Comparison of ENCODE assay signal across 19 mouse cellular contexts in genomic region chr2:5039350-5040170, GRCm38 (mm10). TPM values are rescaled to one million over a fixed set of nuclear protein-coding genes. Genes with fewer than 3 reads are reported as not detected.
A peak's percentile ranks its signal among the peaks of the same experiment; 100 is the strongest.
DNase-seq lines count a peak whose midpoint lies in the region; ATAC-seq and TF ChIP-seq lines count a peak whose summit lies in the region.
"Had no signal": no experiment of that assay in that cellular context is flagged by ENCODE, and none has a peak within 500 bp of the region (broad histone marks: within the 10 kb centered on the region; RNA-seq: fewer than 3 reads in every experiment).

No protein-coding gene starts in this region.

- peak; percentile 28 for DNase-seq in adrenal gland, adult 2 months
- DNase-seq in adrenal gland, adult 18-20 months (ENCODE audit: low spot score in 2 of 2): no peak
- DNase-seq in liver, embryonic 13.5 days: no peak
- peak; percentile 51 for DNase-seq in MEL (ENCODE audit: low read depth, low spot score)
- no peak for DNase-seq in kidney, postnatal 14 days
- DNase-seq: cerebellum, adult 8-10 months; liver, postnatal 0 days; midbrain, embryonic 14.5 days; right cerebral cortex, postnatal 14 days; thymus, postnatal 14 days had no signal

- ATAC-seq in liver, embryonic 13.5 days (ENCODE audit: low read depth): no peak
- no peak for ATAC-seq in liver, embryonic 12.5 days
- ATAC-seq in stomach, embryonic 14.5 days (ENCODE audit: insufficient number of reproducible peaks, insufficient read depth, low FRiP score, low read depth): peak; percentile 53; the same call in 1 of the 2 replicates
- ATAC-seq: forebrain, embryonic 16.5 days; liver, postnatal 0 days had no signal

- H3K9me3 ChIP-seq in liver, embryonic 13.5 days (replicated peaks): no peaks in the 10 kb centered on the region
- no peaks in the 10 kb centered on the region for H3K9me3 ChIP-seq in liver, embryonic 12.5 days (replicated peaks)
- H3K9me3 ChIP-seq in MEL (replicated peaks; ENCODE audit: insufficient read depth, low read length): no peaks in the 10 kb centered on the region
- H3K9me3 ChIP-seq in stomach, embryonic 14.5 days (ENCODE audit: control insufficient read depth, low read depth, low read length): no peaks in the 10 kb centered on the region
- H3K9me3 ChIP-seq: embryonic facial prominence, embryonic 13.5 days; G1E; heart, embryonic 13.5 days; hindbrain, embryonic 13.5 days; limb, embryonic 15.5 days had no signal

- TF ChIP-seq POLR2A in MEL (IDR thresholded peaks at IDR 0.05; ENCODE audit: control insufficient read depth in 1 of 2, insufficient read depth in 1 of 2, low read depth in 1 of 2, low read length in 2 of 2, poor library complexity in 1 of 2): no peak

- no peaks in the 10 kb centered on the region for H3K79me2 ChIP-seq in MEL (ENCODE audit: control insufficient read depth, insufficient read depth, low read length, poor library complexity)

- TF ChIP-seq EP300 in MEL (IDR thresholded peaks at IDR 0.05; ENCODE audit: low read depth in 1 of 2, low read length in 2 of 2): peak in 1 of 2 experiments; percentile 44; a peak in 2 of 4 replicates

- H3K4me1 ChIP-seq in liver, embryonic 13.5 days (replicated peaks): peaks cover 56% of the 10 kb centered on the region
- H3K4me1 ChIP-seq in liver, embryonic 12.5 days: peaks cover 57% of the 10 kb centered on the region
- H3K4me1 ChIP-seq in MEL (ENCODE audit: control insufficient read depth in 1 of 2, insufficient read depth in 2 of 2, low read length in 2 of 2): peaks cover 35 to 44% of the 10 kb centered on the region in 2 experiments
- no peaks in the 10 kb centered on the region for H3K4me1 ChIP-seq in stomach, embryonic 14.5 days (ENCODE audit: control insufficient read depth, insufficient read depth, low read length)
- H3K4me1 ChIP-seq: embryonic facial prominence, embryonic 13.5 days; limb, embryonic 15.5 days had no signal

- no peak for TF ChIP-seq RAD21 in MEL (IDR thresholded peaks at IDR 0.05; ENCODE audit: low read depth, low read length)

- 82% methylated on average over 13 of the region's 13 CpGs for WGBS in liver, embryonic 13.5 days (ENCODE audit: insufficient replicate concordance)
- 81% methylated on average over 13 of the region's 13 CpGs for WGBS in liver, embryonic 12.5 days (ENCODE audit: insufficient replicate concordance)
- WGBS in stomach, embryonic 14.5 days: 69% methylated on average over 13 of the region's 13 CpGs

- no peak for TF ChIP-seq CTCF in MEL (IDR thresholded peaks at IDR 0.05 in 2 of 3, conservative IDR thresholded peaks at IDR 0.05 in 1 of 3; ENCODE audit: control insufficient read depth in 1 of 3, insufficient read depth in 1 of 3, low read depth in 2 of 3, low read length in 3 of 3, poor library complexity in 1 of 3, severe bottlenecking in 1 of 3)

- no peak overlapping the region for H3K4me3 ChIP-seq in liver, embryonic 13.5 days (replicated peaks)
- no peak overlapping the region for H3K4me3 ChIP-seq in liver, embryonic 12.5 days
- H3K4me3 ChIP-seq in MEL (ENCODE audit: control insufficient read depth in 1 of 2, insufficient read depth in 1 of 2, low read depth in 2 of 2, low read length in 2 of 2): no peak overlapping the region
- H3K4me3 ChIP-seq in stomach, embryonic 14.5 days (ENCODE audit: low read depth, low read length): no peak overlapping the region
- H3K4me3 ChIP-seq: embryonic facial prominence, embryonic 13.5 days; heart, embryonic 13.5 days; hindbrain, embryonic 13.5 days; limb, embryonic 15.5 days; myocyte had no signal

- no peak overlapping the region for H3K9ac ChIP-seq in liver, embryonic 13.5 days
- no peak overlapping the region for H3K9ac ChIP-seq in liver, embryonic 12.5 days
- H3K9ac ChIP-seq in MEL (ENCODE audit: control insufficient read depth, low read depth, low read length, poor library complexity, severe bottlenecking): no peak overlapping the region
- no peak overlapping the region for H3K9ac ChIP-seq in stomach, embryonic 14.5 days (replicated peaks; ENCODE audit: low read depth, low read length)
- H3K9ac ChIP-seq: embryonic facial prominence, embryonic 13.5 days; heart, embryonic 13.5 days; hindbrain, embryonic 13.5 days; limb, embryonic 15.5 days; liver, postnatal 0 days had no signal

- no peak overlapping the region for H3K4me2 ChIP-seq in liver, embryonic 13.5 days
- H3K4me2 ChIP-seq in liver, embryonic 12.5 days: no peak overlapping the region
- no peak overlapping the region for H3K4me2 ChIP-seq in stomach, embryonic 14.5 days (replicated peaks; ENCODE audit: low read depth, low read length)
- H3K4me2 ChIP-seq: embryonic facial prominence, embryonic 13.5 days; heart, embryonic 13.5 days; hindbrain, embryonic 13.5 days; limb, embryonic 15.5 days had no signal

- peaks cover 51% of the 10 kb centered on the region for H3K36me3 ChIP-seq in liver, embryonic 13.5 days
- peaks cover 58% of the 10 kb centered on the region for H3K36me3 ChIP-seq in liver, embryonic 12.5 days
- peaks cover 7 to 46% of the 10 kb centered on the region in 2 experiments for H3K36me3 ChIP-seq in MEL (ENCODE audit: control insufficient read depth in 1 of 2, insufficient read depth in 2 of 2, low read length in 2 of 2)
- H3K36me3 ChIP-seq in stomach, embryonic 14.5 days (ENCODE audit: control insufficient read depth, insufficient read depth, low read length): no peaks in the 10 kb centered on the region
- H3K36me3 ChIP-seq: embryonic facial prominence, embryonic 13.5 days; hindbrain, embryonic 13.5 days; limb, embryonic 15.5 days had no signal

- 0 out of 2 replicates have a peak overlapping the region, but pooled peaks have one; percentile 54 for H3K27ac ChIP-seq in liver, embryonic 13.5 days
- H3K27ac ChIP-seq in liver, embryonic 12.5 days: no peak overlapping the region
- H3K27ac ChIP-seq in MEL (ENCODE audit: control insufficient read depth, low read depth, low read length): peak overlapping the region; percentile 58
- no peak overlapping the region; the same call in 1 of the 2 replicates for H3K27ac ChIP-seq in stomach, embryonic 14.5 days (ENCODE audit: low read length)
- H3K27ac ChIP-seq: embryonic facial prominence, embryonic 13.5 days; heart, embryonic 13.5 days; hindbrain, embryonic 13.5 days; limb, embryonic 15.5 days had no signal

- no peaks in the 10 kb centered on the region for H3K27me3 ChIP-seq in liver, embryonic 13.5 days
- H3K27me3 ChIP-seq in liver, embryonic 12.5 days (replicated peaks): no peaks in the 10 kb centered on the region
- no peaks in the 10 kb centered on the region for H3K27me3 ChIP-seq in MEL (ENCODE audit: control insufficient read depth in 1 of 2, insufficient read depth in 2 of 2, low read length in 2 of 2)
- no peaks in the 10 kb centered on the region for H3K27me3 ChIP-seq in stomach, embryonic 14.5 days (ENCODE audit: control insufficient read depth, insufficient read depth, low read length)
- H3K27me3 ChIP-seq: embryonic facial prominence, embryonic 13.5 days; heart, embryonic 13.5 days; hindbrain, embryonic 13.5 days; limb, embryonic 15.5 days had no signal

TF ChIP-seq in MEL, 35 proteins besides CTCF, POLR2A, EP300 and RAD21:
- TF ChIP-seq MYB (IDR thresholded peaks at IDR 0.05; ENCODE audit: low read depth, low read length) (no peak), ETS1 (IDR thresholded peaks at IDR 0.05; ENCODE audit: low read depth, low read length) (peak; percentile 45; the same call in 1 of the 2 replicates), SIN3A (IDR thresholded peaks at IDR 0.05; ENCODE audit: low read length) (no peak), ZNF384 (IDR thresholded peaks at IDR 0.05; ENCODE audit: low read depth, low read length) (no peak), KAT2A (conservative IDR thresholded peaks at IDR 0.05; ENCODE audit: low read depth, low read length) (no peak), NELFE (IDR thresholded peaks at IDR 0.05; ENCODE audit: low read depth, low read length) (no peak), MAFK (IDR thresholded peaks at IDR 0.05; ENCODE audit: borderline replicate concordance, low read depth, low read length) (no peak), CHD1 (IDR thresholded peaks at IDR 0.05; ENCODE audit: low read depth, low read length) (0 out of 2 replicates have a peak, but pooled peaks have one; percentile 3), RCOR1 (IDR thresholded peaks at IDR 0.05; ENCODE audit: low read depth, low read length) (0 out of 2 replicates have a peak, but pooled peaks have one; percentile 47), UBTF (IDR thresholded peaks at IDR 0.05; ENCODE audit: borderline replicate concordance, insufficient read depth, low read depth, low read length) (no peak), JUND (IDR thresholded peaks at IDR 0.05; ENCODE audit: low read depth, low read length) (no peak), ZC3H11A (IDR thresholded peaks at IDR 0.05; ENCODE audit: low read depth, low read length) (no peak), SMC3 (IDR thresholded peaks at IDR 0.05; ENCODE audit: low read depth, low read length) (no peak), USF2 (IDR thresholded peaks at IDR 0.05; ENCODE audit: borderline replicate concordance in 1 of 2, insufficient read depth in 1 of 2, low read depth in 1 of 2, low read length in 2 of 2) (no peak), TCF12 (IDR thresholded peaks at IDR 0.05; ENCODE audit: low read depth, low read length) (0 out of 2 replicates have a peak, but pooled peaks have one; percentile 21)

RNA-seq across cellular contexts. Expression of gene Optn, which starts 24.3 kb away (rescaled TPM):
- 100 to 1,000 TPM; 100 to 105 TPM for total RNA-seq in adrenal gland, adult 2 months (2021)
- polyA plus RNA-seq in adrenal gland, adult 2 months (2012; rRNA removed): 4.8 and 5.4 TPM in 2 replicates
- 100 to 1,000 TPM in 1 of 2 experiments, 10 to 100 TPM in 1; 97.8 to 174 TPM for total RNA-seq in adrenal gland, adult 18-20 months (2021)
- polyA plus RNA-seq in liver, embryonic 13.5 days (2015; fragmentation: Nextera tagmentation; extraction: Ambion mirVana): 15.2 and 18.4 TPM in 2 replicates
- 18.5 and 18.7 TPM in 2 replicates for polyA plus RNA-seq in liver, embryonic 12.5 days (2016; fragmentation: Nextera tagmentation; extraction: Ambion mirVana)
- 10.5 and 10.9 TPM in 2 replicates for total RNA-seq in MEL (2012; rRNA removed)
- 10 to 100 TPM in 1 of 2 experiments, not detected in 1; 17.0 TPM for polyA plus RNA-seq in MEL (2012; ENCODE audit: insufficient read depth in 1 of 2, insufficient read length in 2 of 2, low read depth in 1 of 2, low replicate concordance in 2 of 2, missing spikeins in 1 of 2)
- polyA plus RNA-seq in stomach, embryonic 14.5 days (2014; fragmentation: Nextera tagmentation; extraction: Ambion mirVana): 6.5 and 7.1 TPM in 2 replicates

RNA-seq across cellular contexts. Expression of gene Mcm10, which starts 27.0 kb away (rescaled TPM):
- total RNA-seq in adrenal gland, adult 2 months (2021): 1 to 10 TPM; 1.6 to 7.9 TPM
- 0.40 and 0.44 TPM in 2 replicates for polyA plus RNA-seq in adrenal gland, adult 2 months (2012; rRNA removed)
- 1 to 10 TPM; 3.4 to 3.7 TPM for total RNA-seq in adrenal gland, adult 18-20 months (2021)
- polyA plus RNA-seq in liver, embryonic 13.5 days (2015; fragmentation: Nextera tagmentation; extraction: Ambion mirVana): 39.3 and 47.0 TPM in 2 replicates
- 57.7 and 59.0 TPM in 2 replicates for polyA plus RNA-seq in liver, embryonic 12.5 days (2016; fragmentation: Nextera tagmentation; extraction: Ambion mirVana)
- 84.4 and 102 TPM in 2 replicates for total RNA-seq in MEL (2012; rRNA removed)
- 100 to 1,000 TPM; 107 to 214 TPM for polyA plus RNA-seq in MEL (2012; ENCODE audit: insufficient read depth in 1 of 2, insufficient read length in 2 of 2, low read depth in 1 of 2, low replicate concordance in 2 of 2, missing spikeins in 1 of 2)
- polyA plus RNA-seq in stomach, embryonic 14.5 days (2014; fragmentation: Nextera tagmentation; extraction: Ambion mirVana): 30.1 and 34.0 TPM in 2 replicates

Comparison
In these comparisons a context has a peak if more than half of its experiments do, and no peak if none do; other contexts are left out.
1. DNase-seq: peak in adrenal gland, adult 2 months (single experiment) and MEL (single experiment); none in adrenal gland, adult 18-20 months (0 of 2), liver, embryonic 13.5 days (single experiment) and kidney, postnatal 14 days (single experiment).
2. H3K27ac ChIP-seq: peak in liver, embryonic 13.5 days (single experiment) and MEL (single experiment); none in liver, embryonic 12.5 days (single experiment) and stomach, embryonic 14.5 days (single experiment).
3. RNA of gene Mcm10, which starts 27.0 kb away (polyA plus RNA-seq): 107 to 214 TPM in MEL, 57.7 to 59.0 TPM in liver, embryonic 12.5 days, 39.3 to 47.0 TPM in liver, embryonic 13.5 days and 30.1 to 34.0 TPM in stomach, embryonic 14.5 days; 0.40 to 0.44 TPM in adrenal gland, adult 2 months; every median in the first group is over 10 times any median in the second.